Mouse (Mus musculus) naive thymus-derived CD4-positive, alpha-beta T cell, adult 5 months (primary cell): ENCODE measurements around the gene Safb2. TPM values are rescaled to one million over a fixed set of nuclear protein-coding genes. Genes with fewer than 3 reads are reported as not detected.

Source experiments
- polyA plus RNA-seq: library from polyadenylated mRNA; unstranded; fragments of 100-300 nt; shearing (Covaris generic); gene quantifications from one replicate; pipeline ENCODE4 v1.2.1, GENCODE M21; 2017

Safb2 gene
- 238 TPM for polyA plus RNA-seq

GRCm38 (mm10) chr17:56584257-56585130 lies at the start of gene Safb2, which contains the start of gene Safb:
Gene Safb2 (minus strand): TSS chr17:56584585.
Gene Safb (plus strand): TSS chr17:56584825.

GRCm38 (mm10) chr17:56627530-56628277 lies 43.3 kb upstream of the Safb2 start, which contains the start of gene Catsperd:
Gene Catsperd (plus strand): TSS chr17:56628143.

GRCm38 (mm10) chr17:56626754-56627470 lies 42.5 kb upstream of the Safb2 start, which contains the start of gene Lonp1:
Gene Lonp1 (minus strand): TSS chr17:56626887.

DNA sequence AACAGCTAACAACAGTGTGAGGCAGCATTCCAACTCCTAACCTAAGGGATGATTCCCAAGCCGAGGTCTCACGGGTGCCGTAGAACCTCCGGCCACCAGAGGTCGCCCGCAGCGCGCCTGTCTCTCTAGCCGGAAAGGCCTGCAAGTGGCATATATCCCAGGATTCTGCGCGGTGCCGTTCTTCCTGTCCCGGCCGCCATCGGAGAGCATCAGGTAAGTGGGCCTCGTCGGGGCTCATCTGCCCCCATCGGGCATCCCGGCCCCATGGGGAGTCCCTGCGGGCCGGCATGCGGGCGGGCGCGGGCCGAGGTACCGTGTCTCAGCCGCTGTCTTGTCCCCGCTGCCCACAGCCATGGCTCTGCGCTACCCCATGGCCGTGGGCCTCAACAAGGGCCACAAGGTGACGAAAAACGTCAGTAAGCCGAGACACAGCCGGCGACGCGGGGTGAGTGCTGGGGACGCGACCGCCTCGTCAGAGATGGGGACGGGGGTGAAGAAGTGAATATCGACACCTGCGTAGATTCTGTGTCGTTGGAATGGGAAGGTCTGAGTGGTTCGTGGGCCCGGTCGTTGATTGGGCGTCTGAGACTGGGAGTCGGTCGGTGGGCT lies 29.0 kb upstream of the Safb2 start, which contains the start of gene Rpl36:
Gene Rpl36 (plus strand): TSS at position 181 of the 609 bp plus-strand sequence.

DNA sequence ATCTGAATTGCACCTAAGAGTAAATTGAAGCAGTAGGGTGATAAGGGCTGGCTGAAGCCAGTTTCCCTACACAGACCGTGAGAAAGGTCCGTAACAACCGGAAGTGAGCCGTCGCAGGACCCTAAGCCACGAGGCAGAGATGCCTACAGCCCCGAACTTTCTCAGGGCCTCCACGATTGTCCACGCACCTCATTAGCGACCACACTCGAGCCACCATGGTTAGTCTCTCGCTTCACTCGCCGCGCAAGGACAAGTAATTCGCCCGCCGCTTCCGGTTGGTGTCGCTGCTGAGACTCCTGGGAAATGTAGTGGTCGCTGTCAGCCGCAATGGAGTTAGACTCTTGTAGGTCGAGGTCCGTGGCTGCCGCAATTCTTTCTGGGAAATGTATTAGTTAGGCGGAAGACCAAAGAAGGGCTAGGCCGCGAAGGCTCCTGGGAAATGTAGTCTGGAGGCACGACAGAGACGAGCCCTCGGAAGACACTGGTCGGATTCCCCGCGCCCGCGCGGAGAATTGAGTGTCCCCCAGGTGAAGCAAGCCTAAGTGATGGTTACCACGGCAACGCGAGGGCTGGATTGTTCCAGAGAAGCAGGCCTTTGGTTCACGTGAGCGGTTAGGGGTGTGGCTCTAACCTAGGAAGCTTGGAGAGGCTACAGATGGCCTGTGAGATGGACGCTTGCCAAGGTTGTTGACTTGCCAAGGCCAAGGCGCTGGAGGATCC lies 25.2 kb upstream of the Safb2 start, which contains the start of gene 2410015M20Rik:
Gene 2410015M20Rik (minus strand): TSS at position 320 of the 720 bp plus-strand sequence.

DNA sequence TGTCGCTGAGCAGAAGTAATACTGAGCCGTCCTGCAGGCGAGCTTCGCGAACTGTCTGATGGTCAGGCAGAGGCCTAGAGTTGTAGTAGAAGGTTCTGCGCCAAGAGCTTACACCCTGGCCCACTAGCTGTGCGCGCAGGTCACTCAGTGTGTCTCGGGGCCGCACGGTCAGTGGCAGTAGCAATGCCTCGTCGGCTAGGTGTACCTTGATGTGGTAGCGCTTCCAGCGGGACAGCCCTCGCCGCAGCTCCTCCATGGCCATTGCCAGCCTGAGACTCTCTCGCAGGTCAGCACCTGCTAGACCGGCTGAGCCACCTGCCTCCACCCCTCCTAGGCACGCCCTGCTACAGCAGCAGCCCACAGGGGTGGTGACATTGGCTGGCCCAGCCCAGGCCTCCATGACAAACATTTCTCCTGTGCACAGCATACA lies 30.2 kb downstream of the Safb2 start, which contains the start of gene Gm20219:
Gene Gm20219 (minus strand): TSS at position 266 of the 430 bp plus-strand sequence.

GRCm38 (mm10) chr17:56512310-56512709 lies 72.1 kb downstream of the Safb2 start, which contains the start of gene Znrf4:
Gene Znrf4 (minus strand): TSS chr17:56512431.

Other genes with a start within 250 kb of the Safb2 start
- gene Ptprs, start 108.1 kb downstream of the Safb2 start, polyA plus RNA-seq: 4.4 TPM
- gene Znrf4, start 72.2 kb downstream of the Safb2 start, polyA plus RNA-seq: not detected
- gene Gm20219, start 30.2 kb downstream of the Safb2 start, polyA plus RNA-seq: 0.55 TPM
- 253 TPM for gene Safb, start 240 bp upstream of the Safb2 start, polyA plus RNA-seq
- gene 2410015M20Rik, start 25.2 kb upstream of the Safb2 start, polyA plus RNA-seq: 139 TPM
- 2,504 TPM for gene Rpl36, start 28.8 kb upstream of the Safb2 start, polyA plus RNA-seq
- 62.0 TPM for gene Lonp1, start 42.3 kb upstream of the Safb2 start, polyA plus RNA-seq
- 1.2 TPM for gene Catsperd, start 43.6 kb upstream of the Safb2 start, polyA plus RNA-seq
- 94.5 TPM for gene Ranbp3, start 88.7 kb upstream of the Safb2 start, polyA plus RNA-seq
- 132 TPM for gene Ndufa11, start 133.2 kb upstream of the Safb2 start, polyA plus RNA-seq
- gene Vmac, start 133.4 kb upstream of the Safb2 start, polyA plus RNA-seq: 12.5 TPM
- gene Nrtn, start 172.9 kb upstream of the Safb2 start, polyA plus RNA-seq: not detected
- 60.0 TPM for gene Dus3l, start 180.2 kb upstream of the Safb2 start, polyA plus RNA-seq
- 1.5 TPM for gene Prr22, start 185.7 kb upstream of the Safb2 start, polyA plus RNA-seq
- gene Rfx2, start 246.4 kb upstream of the Safb2 start, polyA plus RNA-seq: 1.8 TPM